Mouse (Mus musculus): ENCODE data around the gene Msantd2. TPM values are rescaled to one million over a fixed set of nuclear protein-coding genes. Genes with fewer than 3 reads are reported as not detected.
A peak's percentile ranks its signal among the peaks of the same experiment; 100 is the strongest.

The Msantd2 gene
- total and polyA plus RNA-seq, 2 experiments from 2014 or later = 5.3 to 6.4 TPM

GRCm38 (mm10) chr9:37519995-37520394 is 30.9 kb downstream of the Msantd2 start:
- no peaks in the 10 kb centered on the region for H3K9me3 ChIP-seq (replicated peaks; ENCODE audit: control insufficient read depth, low read length)
- DNase-seq (ENCODE audit: low spot score) (no peak), ATAC-seq (ENCODE audit: insufficient read depth, low read depth) (no peak)
- peaks cover 34% of the 10 kb centered on the region for H3K36me3 ChIP-seq (replicated peaks; ENCODE audit: control insufficient read depth, insufficient read depth, low read length)
- H3K4me3 ChIP-seq (ENCODE audit: low read depth, low read length) = no peak overlapping the region
- H3K9ac ChIP-seq (replicated peaks; ENCODE audit: low read depth, low read length) = no peak overlapping the region
- H3K4me1 ChIP-seq (ENCODE audit: control insufficient read depth, insufficient read depth) = peaks cover 10% of the 10 kb centered on the region; the same call in 1 of the 2 replicates
- TF ChIP-seq CTCF (IDR thresholded peaks at IDR 0.05; ENCODE audit: low read depth) (no peak), EP300 (IDR thresholded peaks at IDR 0.05; ENCODE audit: low read depth) (no peak)
- H3K27ac ChIP-seq (ENCODE audit: low read depth) = no peak overlapping the region
- WGBS = 87% methylated on average over 2 of the region's 2 CpGs
- no peak overlapping the region for H3K4me2 ChIP-seq (ENCODE audit: low read depth, low read length)
- H3K27me3 ChIP-seq (ENCODE audit: control insufficient read depth, insufficient read depth, low read length) = no peaks in the 10 kb centered on the region

GRCm38 (mm10) chr9:37525461-37525860 is 36.3 kb downstream of the Msantd2 start:
- no peak overlapping the region for H3K27ac ChIP-seq (ENCODE audit: low read depth)

GRCm38 (mm10) chr9:37526443-37527395 is 37.6 kb downstream of the Msantd2 start:
- no peak for ATAC-seq (ENCODE audit: insufficient read depth, low read depth)
- Histone ChIP-seq H3K9ac (replicated peaks; ENCODE audit: low read depth, low read length) (peak overlapping the region; percentile 65), H3K4me2 (ENCODE audit: low read depth, low read length) (peak overlapping the region; percentile 74), H3K27me3 (ENCODE audit: control insufficient read depth, insufficient read depth, low read length) (peaks cover 15% of the 10 kb centered on the region; the same call in 1 of the 2 replicates), H3K4me1 (ENCODE audit: control insufficient read depth, insufficient read depth) (no peaks in the 10 kb centered on the region), H3K9me3 (replicated peaks; ENCODE audit: control insufficient read depth, low read length) (no peaks in the 10 kb centered on the region), H3K27ac (ENCODE audit: low read depth) (peak overlapping the region; percentile 91), H3K4me3 (ENCODE audit: low read depth, low read length) (peak overlapping the region; percentile 47), H3K36me3 (replicated peaks; ENCODE audit: control insufficient read depth, insufficient read depth, low read length) (peaks cover 10% of the 10 kb centered on the region)
- TF ChIP-seq CTCF (IDR thresholded peaks at IDR 0.05; ENCODE audit: low read depth) = peak; percentile 18
- no peak for TF ChIP-seq EP300 (IDR thresholded peaks at IDR 0.05; ENCODE audit: low read depth)
- DNase-seq (ENCODE audit: low spot score) = no peak
- 26% methylated on average over 21 of the region's 21 CpGs for WGBS

More at GRCm38 (mm10) chr9:37525461-37525860, 36.3 kb downstream of the Msantd2 start:
- 74% methylated on average over 2 of the region's 2 CpGs for WGBS
- DNase-seq (ENCODE audit: low spot score) = no peak
- H3K9ac ChIP-seq (replicated peaks; ENCODE audit: low read depth, low read length) = no peak overlapping the region
- TF ChIP-seq EP300 (IDR thresholded peaks at IDR 0.05; ENCODE audit: low read depth) (no peak), CTCF (IDR thresholded peaks at IDR 0.05; ENCODE audit: low read depth) (no peak)
- no peak for ATAC-seq (ENCODE audit: insufficient read depth, low read depth)
- no peak overlapping the region for H3K4me3 ChIP-seq (ENCODE audit: low read depth, low read length)
- H3K9me3 ChIP-seq (replicated peaks; ENCODE audit: control insufficient read depth, low read length) = no peaks in the 10 kb centered on the region
- no peak overlapping the region for H3K4me2 ChIP-seq (ENCODE audit: low read depth, low read length)
- H3K27me3 ChIP-seq (ENCODE audit: control insufficient read depth, insufficient read depth, low read length) = peaks cover 15% of the 10 kb centered on the region; the same call in 1 of the 2 replicates
- no peaks in the 10 kb centered on the region for H3K4me1 ChIP-seq (ENCODE audit: control insufficient read depth, insufficient read depth)
- peaks cover 18% of the 10 kb centered on the region for H3K36me3 ChIP-seq (replicated peaks; ENCODE audit: control insufficient read depth, insufficient read depth, low read length)

- 6% methylated on average over 41 of the region's 41 CpGs for WGBS
- H3K4me3 ChIP-seq (ENCODE audit: low read depth, low read length) = peak within 1 kb of the TSS; percentile 47
- H3K27ac ChIP-seq (ENCODE audit: low read depth) = peak within 1 kb of the TSS; percentile 91
- H3K4me2 ChIP-seq (ENCODE audit: low read depth, low read length) = peak within 1 kb of the TSS; percentile 74
- ATAC-seq (ENCODE audit: insufficient read depth, low read depth) (peak; percentile 52), DNase-seq (ENCODE audit: low spot score) (peak; percentile 30)
- no peak for TF ChIP-seq EP300 (IDR thresholded peaks at IDR 0.05; ENCODE audit: low read depth)
- no peak for TF ChIP-seq CTCF (IDR thresholded peaks at IDR 0.05; ENCODE audit: low read depth)
- H3K9ac ChIP-seq (replicated peaks; ENCODE audit: low read depth, low read length) = peak within 1 kb of the TSS; percentile 65
- peaks cover 10% of the 10 kb centered on the region for H3K36me3 ChIP-seq (replicated peaks; ENCODE audit: control insufficient read depth, insufficient read depth, low read length)
- peaks cover 15% of the 10 kb centered on the region; the same call in 1 of the 2 replicates for H3K27me3 ChIP-seq (ENCODE audit: control insufficient read depth, insufficient read depth, low read length)
- H3K4me1 ChIP-seq (ENCODE audit: control insufficient read depth, insufficient read depth) = no peaks in the 10 kb centered on the region
- H3K9me3 ChIP-seq (replicated peaks; ENCODE audit: control insufficient read depth, low read length) = no peaks in the 10 kb centered on the region
Measured at GRCm38 (mm10) chr9:37527396-37528224, 38.5 kb downstream of the Msantd2 start, which contains the start of gene Esam. Gene Esam, plus strand, starts transcription at chr9:37528078.
